Mouse (Mus musculus): Measurements from ENCODE around the gene Klc3. TPM values are rescaled to one million over a fixed set of nuclear protein-coding genes. Genes with fewer than 3 reads are reported as not detected.

Klc3 gene
- polyA plus RNA-seq, 1 experiment from 2014 or later = 14.8 TPM

DNA sequence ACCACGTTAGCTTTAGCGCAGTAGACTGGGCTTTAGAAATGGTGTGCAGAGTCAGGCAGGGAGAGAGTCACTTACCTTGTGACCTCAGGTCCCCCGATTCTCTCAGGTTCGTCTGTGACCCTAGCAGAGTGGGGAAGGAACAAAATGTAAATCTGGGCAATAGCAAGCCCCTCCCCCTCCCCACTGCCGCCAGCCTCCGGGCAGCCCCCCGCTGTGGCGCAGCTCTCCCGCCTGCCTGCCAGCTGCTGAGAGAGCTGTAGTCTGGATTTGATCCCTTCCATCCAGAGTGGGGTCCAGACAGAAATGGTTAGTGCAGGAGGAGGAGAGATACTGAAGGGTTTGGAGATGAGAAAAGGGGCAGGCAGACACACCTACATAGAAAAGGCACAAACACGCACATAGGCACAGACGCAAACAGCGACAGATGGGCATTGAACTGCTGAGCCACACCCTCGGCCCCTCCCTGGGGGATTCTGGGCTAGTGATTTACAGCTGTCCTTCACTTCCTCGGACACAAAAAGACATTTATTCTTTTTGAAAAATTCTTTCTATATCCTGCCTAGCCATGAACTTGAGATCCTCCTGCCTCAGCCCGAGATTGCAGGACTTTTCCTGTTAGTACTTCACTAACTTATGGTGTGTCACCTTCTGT is 24.2 kb upstream of the Klc3 start:
- no peak overlapping the region for H3K9ac ChIP-seq
- H3K4me1 ChIP-seq = no peaks in the 10 kb centered on the region
- H3K9me3 ChIP-seq = peaks cover 4% of the 10 kb centered on the region; the same call in 1 of the 2 replicates
- no peak overlapping the region for H3K4me3 ChIP-seq
- WGBS = 71% methylated on average over 15 of the region's 15 CpGs
- ATAC-seq (ENCODE audit: insufficient number of reproducible peaks, insufficient read depth, low FRiP score, low TSS enrichment, low read depth) = no peak
- no peak overlapping the region for H3K27ac ChIP-seq
- H3K27me3 ChIP-seq = no peaks in the 10 kb centered on the region
- H3K4me2 ChIP-seq = no peak overlapping the region
- H3K36me3 ChIP-seq = peaks cover 87% of the 10 kb centered on the region

GRCm38 (mm10) chr7:19426888-19427287 is 23.0 kb upstream of the Klc3 start:
- no peak for ATAC-seq (ENCODE audit: insufficient number of reproducible peaks, insufficient read depth, low FRiP score, low TSS enrichment, low read depth)
- peaks cover 6% of the 10 kb centered on the region; the same call in 1 of the 2 replicates for H3K27me3 ChIP-seq
- no peaks in the 10 kb centered on the region for H3K9me3 ChIP-seq
- H3K27ac ChIP-seq = no peak overlapping the region
- H3K9ac ChIP-seq = no peak overlapping the region
- H3K4me2 ChIP-seq = no peak overlapping the region
- peaks cover 74% of the 10 kb centered on the region for H3K36me3 ChIP-seq
- WGBS = 84% methylated on average over 6 of the region's 6 CpGs
- no peaks in the 10 kb centered on the region for H3K4me1 ChIP-seq
- H3K4me3 ChIP-seq = no peak overlapping the region

GRCm38 (mm10) chr7:19426349-19426748 is 22.4 kb upstream of the Klc3 start:
- Histone ChIP-seq H3K36me3 (peaks cover 69% of the 10 kb centered on the region), H3K9me3 (no peaks in the 10 kb centered on the region), H3K4me3 (no peak overlapping the region), H3K27me3 (peaks cover 11% of the 10 kb centered on the region), H3K9ac (no peak overlapping the region), H3K27ac (no peak overlapping the region), H3K4me2 (no peak overlapping the region), H3K4me1 (peaks cover 3% of the 10 kb centered on the region; the same call in 1 of the 2 replicates)
- 70% methylated on average over 6 of the region's 6 CpGs for WGBS
- ATAC-seq (ENCODE audit: insufficient number of reproducible peaks, insufficient read depth, low FRiP score, low TSS enrichment, low read depth) = no peak

DNA sequence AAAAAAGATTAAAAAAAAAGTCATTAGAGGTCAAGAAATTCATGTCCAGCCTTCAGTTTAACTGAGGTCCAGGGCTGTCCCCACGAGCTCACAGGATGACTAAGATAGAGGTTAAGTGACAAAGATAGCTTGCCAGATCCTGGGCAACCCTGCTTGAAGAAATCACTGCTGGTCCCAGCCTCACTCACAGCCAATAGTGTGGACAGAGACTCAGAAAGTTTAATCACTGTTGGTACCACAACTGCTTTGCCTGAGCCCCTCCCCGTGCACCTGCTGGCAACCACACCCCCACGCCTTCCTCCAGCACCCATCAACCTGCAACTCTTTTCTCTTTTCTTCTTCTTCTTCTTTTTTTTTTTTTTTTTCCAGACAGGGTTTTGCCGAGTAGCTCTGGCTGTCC is 20.1 kb upstream of the Klc3 start:
- Histone ChIP-seq H3K9me3 (no peaks in the 10 kb centered on the region), H3K9ac (no peak overlapping the region), H3K36me3 (peaks cover 46% of the 10 kb centered on the region), H3K4me3 (no peak overlapping the region), H3K27ac (no peak overlapping the region), H3K4me2 (no peak overlapping the region), H3K27me3 (peaks cover 34% of the 10 kb centered on the region), H3K4me1 (peaks cover 4% of the 10 kb centered on the region; the same call in 1 of the 2 replicates)
- 67% methylated on average over 4 of the region's 4 CpGs for WGBS
- ATAC-seq (ENCODE audit: insufficient number of reproducible peaks, insufficient read depth, low FRiP score, low TSS enrichment, low read depth) = no peak

GRCm38 (mm10) chr7:19423083-19423482 is 19.2 kb upstream of the Klc3 start:
- Histone ChIP-seq H3K27me3 (peaks cover 44% of the 10 kb centered on the region), H3K27ac (no peak overlapping the region), H3K4me3 (no peak overlapping the region), H3K9me3 (no peaks in the 10 kb centered on the region), H3K36me3 (peaks cover 36% of the 10 kb centered on the region), H3K4me1 (peaks cover 4% of the 10 kb centered on the region; the same call in 1 of the 2 replicates), H3K9ac (no peak overlapping the region), H3K4me2 (no peak overlapping the region)
- WGBS = 86% methylated on average over 3 of the region's 3 CpGs
- ATAC-seq (ENCODE audit: insufficient number of reproducible peaks, insufficient read depth, low FRiP score, low TSS enrichment, low read depth) = no peak

- Histone ChIP-seq H3K27me3 (peaks cover 57% of the 10 kb centered on the region), H3K9me3 (no peaks in the 10 kb centered on the region)
- ATAC-seq (ENCODE audit: insufficient number of reproducible peaks, insufficient read depth, low FRiP score, low TSS enrichment, low read depth) = peak; percentile 84
These were observed 17.1 kb upstream of the Klc3 start for GRCm38 (mm10) chr7:19420821-19421636.

GRCm38 (mm10) chr7:19420121-19420520 is 16.2 kb upstream of the Klc3 start:
- 0 out of 2 replicates have a peak overlapping the region, but pooled peaks have one; percentile 2 for H3K4me3 ChIP-seq
- no peak overlapping the region for H3K27ac ChIP-seq
- peaks cover 57% of the 10 kb centered on the region for H3K27me3 ChIP-seq
- H3K36me3 ChIP-seq = peaks cover 7% of the 10 kb centered on the region
- H3K9ac ChIP-seq = no peak overlapping the region
- H3K4me1 ChIP-seq = peaks cover 4% of the 10 kb centered on the region; the same call in 1 of the 2 replicates
- WGBS = 9% methylated on average over 28 of the region's 28 CpGs
- H3K4me2 ChIP-seq = peak overlapping the region; percentile 36; the same call in 1 of the 2 replicates
- H3K9me3 ChIP-seq = no peaks in the 10 kb centered on the region
- no peak for ATAC-seq (ENCODE audit: insufficient number of reproducible peaks, insufficient read depth, low FRiP score, low TSS enrichment, low read depth)

More at GRCm38 (mm10) chr7:19420821-19421636, 17.1 kb upstream of the Klc3 start:
- Histone ChIP-seq H3K4me2 (peak overlapping the region; percentile 58), H3K4me1 (peaks cover 4% of the 10 kb centered on the region; the same call in 1 of the 2 replicates), H3K9ac (no peak overlapping the region), H3K4me3 (peak overlapping the region; percentile 37), H3K36me3 (peaks cover 16% of the 10 kb centered on the region), H3K27ac (no peak overlapping the region)
- 13% methylated on average over 43 of the region's 43 CpGs for WGBS

DNA sequence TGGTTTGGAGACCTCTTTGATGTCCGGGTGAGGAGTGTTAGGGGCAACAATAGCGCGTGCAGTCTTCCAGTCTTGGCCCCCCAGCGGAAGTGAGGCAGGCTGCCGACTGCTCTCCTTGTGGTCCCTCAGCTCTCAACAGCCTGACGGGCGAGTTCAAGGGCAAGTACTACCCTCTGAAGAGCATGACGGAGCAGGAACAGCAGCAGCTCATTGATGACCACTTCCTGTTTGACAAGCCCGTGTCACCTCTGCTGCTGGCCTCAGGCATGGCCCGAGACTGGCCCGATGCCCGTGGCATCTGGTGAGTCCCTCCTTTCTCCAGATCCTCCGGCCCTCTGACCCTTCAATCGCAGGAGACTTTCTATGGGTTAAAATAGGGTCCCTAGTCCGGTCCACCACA is 12.7 kb upstream of the Klc3 start:
- Histone ChIP-seq H3K4me3 (no peak overlapping the region), H3K27ac (no peak overlapping the region), H3K9ac (no peak overlapping the region), H3K9me3 (peaks cover 5% of the 10 kb centered on the region; the same call in 1 of the 2 replicates), H3K4me2 (no peak overlapping the region), H3K27me3 (peaks cover 49% of the 10 kb centered on the region), H3K4me1 (peaks cover 4% of the 10 kb centered on the region; the same call in 1 of the 2 replicates), H3K36me3 (no peaks in the 10 kb centered on the region)
- WGBS = 76% methylated on average over 15 of the region's 15 CpGs
- no peak for ATAC-seq (ENCODE audit: insufficient number of reproducible peaks, insufficient read depth, low FRiP score, low TSS enrichment, low read depth)

DNA sequence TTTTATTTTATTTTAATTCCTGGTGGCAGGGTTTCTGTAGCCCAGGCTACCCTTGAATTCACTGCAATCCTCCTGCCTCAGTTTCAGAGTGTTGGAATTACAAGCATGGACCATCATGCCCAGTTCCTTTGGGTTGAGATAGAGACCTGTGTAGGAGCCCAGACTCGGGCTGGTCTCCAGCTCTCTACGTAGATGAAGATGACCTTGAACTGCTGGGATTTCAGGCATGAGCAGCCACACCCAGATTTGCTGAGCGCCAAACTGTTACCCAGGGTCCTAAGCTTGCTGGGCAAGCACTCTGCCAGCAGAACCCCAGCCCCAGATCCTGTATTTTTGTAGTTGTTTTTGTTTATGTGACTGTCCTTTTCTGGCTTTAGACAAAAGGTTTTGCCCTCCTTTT is 9.6 kb upstream of the Klc3 start:
- no peak for ATAC-seq (ENCODE audit: insufficient number of reproducible peaks, insufficient read depth, low FRiP score, low TSS enrichment, low read depth)
- Histone ChIP-seq H3K9ac (no peak overlapping the region), H3K27me3 (peaks cover 18% of the 10 kb centered on the region), H3K4me3 (no peak overlapping the region), H3K4me1 (no peaks in the 10 kb centered on the region), H3K36me3 (no peaks in the 10 kb centered on the region), H3K4me2 (no peak overlapping the region), H3K27ac (no peak overlapping the region), H3K9me3 (peaks cover 5% of the 10 kb centered on the region; the same call in 1 of the 2 replicates)
- 81% methylated on average over 3 of the region's 3 CpGs for WGBS

- Histone ChIP-seq H3K4me1 (no peaks in the 10 kb centered on the region), H3K36me3 (no peaks in the 10 kb centered on the region), H3K9me3 (peaks cover 5% of the 10 kb centered on the region; the same call in 1 of the 2 replicates), H3K4me3 (no peak overlapping the region), H3K9ac (no peak overlapping the region), H3K4me2 (no peak overlapping the region), H3K27ac (no peak overlapping the region), H3K27me3 (peaks cover 7% of the 10 kb centered on the region; the same call in 1 of the 2 replicates)
- ATAC-seq (ENCODE audit: insufficient number of reproducible peaks, insufficient read depth, low FRiP score, low TSS enrichment, low read depth) = no peak
- 78% methylated on average over 5 of the region's 5 CpGs for WGBS
These were observed 7.9 kb upstream of the Klc3 start for GRCm38 (mm10) chr7:19411783-19412182.

GRCm38 (mm10) chr7:19410766-19411344 is 7.0 kb upstream of the Klc3 start:
- Histone ChIP-seq H3K4me2 (no peak overlapping the region), H3K4me3 (no peak overlapping the region), H3K27ac (no peak overlapping the region), H3K4me1 (no peaks in the 10 kb centered on the region), H3K27me3 (peaks cover 10% of the 10 kb centered on the region), H3K36me3 (no peaks in the 10 kb centered on the region), H3K9me3 (peaks cover 5% of the 10 kb centered on the region; the same call in 1 of the 2 replicates), H3K9ac (0 out of 2 replicates have a peak overlapping the region, but pooled peaks have one; percentile 3)
- WGBS = 67% methylated on average over 11 of the region's 11 CpGs
- ATAC-seq (ENCODE audit: insufficient number of reproducible peaks, insufficient read depth, low FRiP score, low TSS enrichment, low read depth) = no peak

Measured in embryonic facial prominence, embryonic 13.5 days (tissue).